Mouse (Mus musculus): ENCODE results near the gene Ulk4.

DNA sequence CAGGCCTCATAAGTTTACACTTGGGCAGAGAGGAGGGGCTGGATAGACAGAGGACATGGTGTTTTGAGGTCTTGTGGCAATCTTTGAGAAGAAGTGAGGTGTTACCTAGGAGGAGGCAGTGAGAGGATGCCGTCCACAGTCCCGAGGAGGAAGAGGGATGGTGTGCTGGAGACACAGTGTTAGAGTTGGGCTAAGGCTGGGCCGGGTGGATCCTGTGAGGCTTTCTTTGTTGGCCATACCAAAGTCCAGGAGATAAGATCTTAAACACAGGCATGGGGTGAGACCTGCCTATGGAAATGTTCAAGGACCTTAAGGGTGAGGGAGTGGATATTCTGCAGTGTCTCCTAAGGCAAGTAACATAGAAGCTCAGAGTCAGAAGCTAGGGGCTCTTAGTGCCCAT is 325.1 kb downstream of the Ulk4 start:
- no peak for TF ChIP-seq FLI1 (IDR thresholded peaks at IDR 0.05; ENCODE audit: low read length)
- no peak for TF ChIP-seq GATA1 (IDR thresholded peaks at IDR 0.05; ENCODE audit: borderline replicate concordance, low read length)

Data from megakaryocyte, embryonic 14.5 days (primary cell).